Mouse (Mus musculus) c-Kit-negative CD71-positive TER-119-positive erythroid progenitor cells, embryonic 14.5 days (primary cell): ENCODE results near the gene Pglyrp3.
"Not testable (repeated sequence)": the region's sequence is repeated elsewhere in the genome, so short reads cannot be mapped to it uniquely, and the experiment has no call there.

Experiments used
- DNase-seq: peaks from one replicate; pipeline ENCODE4 v3.0.0-alpha.2; 2013; ENCODE audit warnings: low read depth, low spot score

Pglyrp3 gene

DNA sequence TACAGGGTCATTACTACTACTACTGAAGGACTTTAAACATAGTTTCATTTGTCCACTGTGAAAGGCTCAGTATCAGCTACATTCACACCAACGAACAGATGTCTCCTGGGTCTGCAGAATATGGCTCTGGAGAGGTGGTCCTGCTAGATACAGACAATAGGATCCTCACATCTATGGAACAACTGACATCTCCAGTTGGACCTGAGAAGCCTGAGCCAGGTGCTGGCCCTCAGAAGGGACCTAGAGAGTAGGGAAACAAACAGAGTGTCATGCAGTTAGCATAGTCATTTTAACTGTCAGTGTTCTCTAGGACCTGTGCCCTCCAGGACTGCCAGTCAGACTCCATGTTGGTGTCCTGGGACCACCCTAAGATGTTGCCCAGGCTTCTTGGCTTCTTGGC, at the start of gene Pglyrp3:
Gene Pglyrp3 (plus strand): TSS at position 301 of the 400 bp plus-strand sequence.
- DNase-seq = no peak

DNA sequence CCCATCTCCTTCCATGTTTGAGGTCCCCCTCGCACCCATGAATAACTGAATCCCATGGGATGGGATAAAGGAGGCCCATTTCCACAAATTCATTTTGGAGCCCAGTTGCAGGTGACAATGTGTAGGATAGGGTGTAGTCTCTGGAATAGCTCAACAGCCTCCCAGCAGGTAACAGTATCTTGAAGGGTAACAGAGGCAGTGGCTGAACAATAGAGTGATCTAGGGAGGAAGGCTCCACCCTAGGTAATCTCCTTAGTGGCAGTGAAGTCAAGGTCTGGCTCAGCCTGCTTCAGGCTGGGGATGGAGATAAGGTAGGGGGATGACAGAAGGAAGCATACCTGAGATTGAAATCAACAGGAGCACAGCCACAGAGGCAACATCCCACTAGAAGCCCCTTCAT, 3.4 kb upstream of the Pglyrp3 start:
- DNase-seq = no peak

DNA sequence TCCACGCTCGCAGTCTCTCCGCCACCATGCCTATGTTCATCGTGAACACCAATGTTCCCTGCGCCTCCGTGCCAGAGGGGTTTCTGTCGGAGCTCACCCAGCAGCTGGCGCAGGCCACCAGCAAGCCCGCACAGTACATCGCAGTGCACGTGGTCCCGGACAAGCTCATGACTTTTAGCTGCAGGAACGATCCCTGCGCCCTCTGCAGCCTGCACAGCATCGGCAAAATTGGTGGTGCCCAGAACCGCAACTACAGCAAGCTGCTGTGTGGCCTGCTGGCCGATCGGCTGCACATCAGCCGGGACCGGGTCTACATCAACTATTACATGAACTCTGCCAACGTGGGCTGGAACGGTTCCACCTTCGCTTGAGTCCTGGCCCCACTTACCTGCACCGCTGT, 10.2 kb downstream of the Pglyrp3 start:
- DNase-seq = not testable (repeated sequence)

DNA sequence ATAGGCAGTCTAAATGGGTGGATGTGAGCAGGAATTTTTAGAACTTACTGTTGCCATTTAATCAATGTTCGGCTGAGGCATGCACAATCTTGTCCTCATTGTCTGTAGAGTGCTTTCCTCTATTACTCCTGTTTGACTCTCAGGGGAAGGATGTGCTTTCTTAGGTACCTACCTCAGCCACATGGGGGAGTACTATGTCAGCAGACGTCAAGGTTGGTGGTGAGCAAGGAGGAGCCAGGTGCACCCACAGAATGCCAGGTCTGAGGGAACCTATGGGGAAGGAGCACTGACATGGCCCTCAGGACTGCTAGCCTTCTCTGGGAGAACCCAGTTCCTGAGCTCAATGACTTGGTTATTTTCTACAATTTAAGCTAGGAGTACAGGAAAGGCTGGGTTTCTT, 18.8 kb downstream of the Pglyrp3 start:
- DNase-seq = no peak

DNA sequence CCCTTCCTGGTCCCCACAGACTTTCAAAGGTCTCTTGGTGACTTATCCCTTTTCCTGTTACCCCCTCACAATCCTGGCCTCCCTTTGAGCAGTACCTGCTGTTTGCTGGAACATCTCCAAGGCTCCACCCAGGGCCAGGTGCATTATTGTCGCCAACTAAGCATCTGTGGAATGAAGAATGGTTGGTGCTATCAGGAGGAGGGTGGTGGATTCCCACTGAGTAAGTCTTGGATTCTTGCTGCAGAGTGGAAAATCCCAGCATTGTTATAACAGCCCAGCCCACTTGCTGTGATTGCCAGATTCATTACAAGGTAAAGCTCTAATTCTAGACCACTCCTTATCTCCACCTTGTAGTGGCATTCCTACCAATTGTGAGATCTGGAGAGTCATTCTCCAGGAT, 19.5 kb downstream of the Pglyrp3 start:
- DNase-seq = no peak

DNA sequence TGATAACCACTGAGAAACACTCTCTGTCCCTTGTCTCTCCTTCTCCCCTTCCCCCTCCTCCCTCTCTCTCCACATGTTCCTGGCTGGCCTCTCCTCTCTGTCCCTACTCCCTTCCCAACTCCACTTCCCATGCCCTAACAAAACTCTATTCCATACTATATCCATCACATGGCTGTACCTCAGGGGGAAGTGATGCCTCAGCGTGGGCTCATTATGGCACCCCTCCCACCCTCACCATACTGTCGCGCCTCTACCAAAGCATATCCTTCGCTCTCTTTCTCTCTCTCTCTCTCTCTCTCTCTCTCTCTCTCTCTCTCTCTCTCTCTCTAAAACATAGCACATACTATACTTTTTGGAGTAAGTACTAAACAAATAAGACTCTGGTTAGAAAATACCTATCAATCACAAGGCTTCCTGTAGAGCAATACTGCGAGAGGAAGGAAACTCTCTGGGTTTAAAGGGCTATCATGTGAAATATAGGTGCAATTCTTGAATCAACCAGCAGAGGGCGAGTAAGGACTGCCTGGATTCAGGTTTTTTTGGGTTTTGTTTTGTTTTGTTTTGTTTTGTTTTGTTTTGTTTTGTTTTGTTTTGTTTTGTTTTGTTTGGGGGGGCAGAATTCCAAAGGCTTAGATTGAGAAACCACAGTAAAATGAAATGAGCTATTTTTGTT, 36.1 kb downstream of the Pglyrp3 start:
- no peak for DNase-seq

DNA sequence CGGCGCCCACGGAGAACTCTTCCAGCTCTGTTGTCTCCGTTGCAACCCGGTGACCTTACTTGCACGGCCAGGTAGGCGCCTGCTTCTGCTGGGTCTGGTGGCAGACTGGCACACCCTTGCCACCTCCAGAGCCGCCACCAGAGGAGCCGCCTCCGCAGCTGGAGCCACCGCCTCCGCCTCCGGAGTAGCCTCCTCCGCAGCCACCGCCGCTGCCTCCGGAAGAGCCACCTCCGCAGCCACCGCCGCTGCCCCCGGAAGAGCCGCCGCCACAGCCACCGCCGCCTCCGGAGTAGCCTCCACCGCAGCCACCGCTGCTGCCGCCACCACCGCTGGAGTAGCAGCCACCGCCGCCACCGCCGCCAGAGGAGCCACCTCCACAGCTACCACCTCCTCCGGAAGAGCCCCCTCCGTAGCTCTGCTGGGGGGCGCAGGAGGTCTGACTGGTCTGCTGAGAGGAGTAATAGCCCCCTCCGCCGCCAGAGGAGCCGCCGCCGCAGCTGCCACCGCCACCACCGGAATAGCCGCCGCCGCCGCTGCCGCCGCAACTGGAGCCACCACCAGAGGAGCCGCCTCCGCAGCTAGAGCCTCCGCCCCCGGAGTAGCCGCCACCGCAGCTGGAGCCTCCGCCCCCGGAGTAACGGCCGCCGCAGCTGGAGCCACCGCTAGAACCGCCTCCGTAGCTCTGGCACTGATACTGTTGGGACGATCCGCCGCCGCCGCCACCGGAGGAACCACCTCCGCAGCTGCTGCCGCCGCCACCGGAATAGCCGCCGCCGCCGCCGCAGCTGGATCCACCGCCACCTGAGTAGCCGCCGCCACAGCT, 66.3 kb downstream of the Pglyrp3 start:
- DNase-seq = no peak
